Mouse (Mus musculus): ENCODE measurements around the gene Gm21797.
"Not testable (repeated sequence)": the region's sequence is repeated elsewhere in the genome, so short reads cannot be mapped to it uniquely, and the experiment has no call there.

The Gm21797 gene

DNA sequence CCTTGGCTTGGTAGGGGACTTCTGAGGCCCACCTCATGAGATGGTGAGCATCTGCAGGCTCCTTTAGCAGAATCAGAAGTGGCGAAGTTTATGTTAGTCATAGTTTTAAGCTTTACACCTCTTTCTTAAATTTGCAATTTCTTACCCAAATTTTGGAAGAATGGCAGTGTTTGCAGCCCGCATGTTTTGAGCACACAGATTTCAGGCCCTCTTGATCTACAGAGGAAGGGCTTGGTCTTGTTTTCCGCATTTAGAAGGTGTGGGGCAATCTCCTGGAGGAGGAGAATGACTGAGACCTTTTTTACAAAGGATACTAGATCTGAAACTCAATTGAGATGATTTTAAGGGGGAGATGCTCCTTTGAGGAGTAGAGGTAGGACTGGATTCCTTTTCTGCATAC, at the start of gene Gm21797:
Gene Gm21797 (minus strand): TSS at position 101 of the 400 bp plus-strand sequence.
- not testable (repeated sequence) for DNase-seq (ENCODE audit: low spot score)

DNA sequence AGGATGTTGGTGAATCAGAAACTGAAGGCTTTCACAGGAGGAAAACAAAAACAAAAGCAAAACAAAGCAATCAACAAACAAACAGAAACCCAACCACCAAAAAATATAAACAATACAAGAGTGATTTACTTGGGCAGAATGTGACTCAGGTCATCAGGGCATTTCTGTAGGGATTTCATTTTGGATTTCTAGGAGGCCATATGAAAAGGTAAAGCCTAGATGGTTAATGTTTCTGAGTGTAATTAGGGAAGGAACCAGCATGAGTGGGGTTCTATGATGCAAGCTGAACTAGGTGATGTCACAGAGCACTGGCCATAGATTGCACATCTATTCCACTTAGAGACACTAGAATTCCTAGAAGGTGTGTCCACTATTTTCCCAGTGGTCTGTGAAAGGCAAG, 29.0 kb upstream of the Gm21797 start, which contains the start of gene Gm20795:
Gene Gm20795 (plus strand): TSS at position 301 of the 400 bp plus-strand sequence.
- not testable (repeated sequence) for DNase-seq (ENCODE audit: low spot score)
